Mouse (Mus musculus) T-helper 17 cell (primary cell): ENCODE data around the gene Olfr713.

ENCODE experiments used
- in situ Hi-C, 2 experiments: fragments of 300-600 bp; cut with MboI, MseI; formaldehyde crosslinking; loops; 1 replicate in 1 of 2; 2 replicates in 1 of 2; pipeline ENCODE4 v1.15.1; 2025; ENCODE audit warnings: high pct_unique_total_duplicates in 2 of 2

Gene Olfr713

DNA sequence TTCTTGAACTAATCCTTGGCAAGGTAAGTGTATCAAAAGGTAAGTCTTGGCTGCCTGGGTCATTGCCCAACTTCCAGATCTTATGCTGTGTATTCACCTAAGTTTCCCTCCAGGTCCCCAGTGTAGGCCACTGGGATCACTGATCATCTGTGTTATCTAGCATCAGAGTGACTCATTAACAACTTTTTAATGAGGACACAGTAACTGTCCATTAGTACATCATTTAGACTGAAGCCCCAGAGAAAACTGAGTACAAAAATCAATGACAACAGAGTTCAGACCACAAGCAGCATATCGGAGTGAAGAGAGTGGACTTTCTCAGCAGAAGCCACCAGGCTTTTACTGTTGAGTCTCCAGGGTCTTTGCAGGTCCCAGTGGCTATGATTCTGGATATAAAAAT lies at the start of gene Olfr713:
Olfr713 (plus strand) TSS at position 301 of the 400 bp plus-strand sequence.
- in situ Hi-C loops: no loop called here

GRCm38 (mm10) chr7:106985236-106985635 lies 45.7 kb upstream of the Olfr713 start:
- in situ Hi-C loops: no loop called here

- in situ Hi-C loops: no loop called here
These were observed 30.2 kb upstream of the Olfr713 start for GRCm38 (mm10) chr7:107000798-107001197.

- in situ Hi-C loops: no loop called here
These were observed 26.8 kb upstream of the Olfr713 start for GRCm38 (mm10) chr7:107004169-107004568.

DNA sequence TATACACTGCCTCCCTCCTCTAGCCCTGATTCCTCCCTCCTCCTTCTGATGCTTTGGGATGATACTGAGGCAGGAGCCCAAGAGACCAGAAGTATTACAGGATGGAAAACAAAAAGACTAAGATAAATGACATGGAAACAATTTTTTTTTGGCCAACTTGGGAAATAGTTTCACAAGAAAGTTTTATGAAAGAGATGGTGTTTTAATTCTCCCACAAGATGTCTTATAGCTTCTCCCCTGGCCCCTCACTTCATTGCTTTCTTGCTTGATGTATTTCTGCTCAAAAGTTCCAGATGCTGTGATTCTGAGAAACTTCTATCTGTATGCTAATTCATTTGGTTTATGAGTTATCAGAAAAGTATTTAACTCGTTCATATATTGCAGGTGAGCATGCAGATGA lies 25.0 kb upstream of the Olfr713 start, which contains the start of gene Olfr2:
Olfr2 (minus strand) TSS at position 101 of the 400 bp plus-strand sequence.
- in situ Hi-C loops: no loop called here

DNA sequence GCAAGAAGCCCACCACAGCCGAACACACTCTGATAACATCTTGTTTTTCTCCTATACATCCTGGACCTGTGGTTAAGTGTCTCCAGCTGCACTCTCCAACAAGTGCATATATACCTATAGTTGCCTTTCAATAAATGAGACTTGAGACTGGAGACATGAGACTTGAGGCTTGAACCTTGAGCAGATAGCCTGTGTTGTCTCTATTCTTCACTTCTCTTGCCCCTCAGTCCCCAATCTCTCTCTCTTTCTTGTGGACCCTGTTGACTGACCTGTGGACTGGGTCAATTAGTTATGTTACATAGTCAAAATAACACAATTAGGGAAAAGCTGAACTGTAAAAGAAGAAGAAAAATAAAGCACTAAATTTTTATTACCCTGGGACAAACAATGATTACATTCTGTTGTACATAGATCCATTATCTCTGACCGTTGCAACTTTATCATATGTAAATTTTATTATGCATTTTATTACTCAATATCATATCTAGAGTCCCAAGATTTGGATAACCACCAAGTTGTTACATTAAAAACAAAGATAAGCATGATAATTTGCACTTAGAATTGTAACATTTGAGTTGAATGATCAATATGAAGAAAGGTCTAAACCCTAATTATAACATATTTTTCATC lies 9.1 kb downstream of the Olfr713 start:
- in situ Hi-C loops: no loop called here

DNA sequence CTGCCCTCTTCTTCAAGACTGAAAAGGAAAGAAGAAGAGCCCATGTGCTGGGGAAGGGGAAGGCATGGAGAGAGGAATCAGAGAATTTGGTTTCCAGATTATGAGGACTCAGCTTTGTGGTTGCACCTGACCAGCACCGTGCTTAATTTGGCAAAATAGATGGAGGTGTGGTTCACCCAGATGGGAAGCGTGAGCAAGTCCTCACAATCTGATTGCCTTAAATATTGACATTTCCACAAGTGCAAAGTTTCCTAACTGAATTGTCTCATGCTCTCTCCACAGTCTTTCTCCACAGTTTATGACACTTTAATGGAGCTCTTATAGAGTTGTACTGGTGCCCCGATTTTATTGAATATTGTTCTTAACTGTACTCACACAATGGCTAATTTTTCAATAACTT lies 12.2 kb downstream of the Olfr713 start:
- in situ Hi-C loops: no loop called here

DNA sequence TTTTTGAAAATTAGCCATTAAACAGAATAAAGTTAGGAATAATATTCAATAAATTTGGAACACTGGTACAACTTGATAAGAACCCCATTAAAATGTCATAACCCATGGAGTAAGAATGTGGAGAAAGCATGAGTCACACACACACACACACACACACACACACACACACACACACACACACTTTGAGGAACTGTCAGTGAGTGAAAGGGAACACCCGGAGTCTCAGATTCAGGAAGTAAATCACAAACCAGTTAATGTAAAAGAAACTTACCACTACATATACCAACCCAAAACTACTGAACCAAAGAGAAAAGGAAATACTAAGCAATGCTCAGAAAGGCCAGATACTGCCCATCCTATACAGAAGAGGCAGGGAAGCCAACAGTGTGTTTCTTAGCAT lies 13.4 kb downstream of the Olfr713 start:
- in situ Hi-C loops: no loop called here

- in situ Hi-C loops: no loop called here
These were observed 14.9 kb downstream of the Olfr713 start for GRCm38 (mm10) chr7:107045833-107046232.

DNA sequence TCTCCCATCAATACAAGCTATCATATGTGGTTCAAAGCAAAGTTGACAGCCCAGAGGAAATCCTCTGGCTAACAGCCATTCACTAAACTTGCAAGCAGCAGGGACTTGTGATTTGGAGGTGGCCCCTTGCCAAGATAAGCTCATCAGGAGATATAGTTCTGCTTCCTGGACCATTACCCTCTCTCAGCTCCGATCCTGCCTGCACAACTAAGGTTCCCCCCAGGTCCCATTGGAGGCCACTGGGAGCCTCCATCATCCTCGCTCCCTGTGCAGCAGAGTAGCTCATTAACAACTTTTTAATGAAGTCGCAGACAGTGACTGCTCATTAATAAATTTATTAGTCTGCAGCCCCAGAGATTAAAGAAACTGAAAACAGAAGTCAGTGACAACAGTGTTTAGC lies 16.6 kb downstream of the Olfr713 start:
- in situ Hi-C loops: no loop called here

DNA sequence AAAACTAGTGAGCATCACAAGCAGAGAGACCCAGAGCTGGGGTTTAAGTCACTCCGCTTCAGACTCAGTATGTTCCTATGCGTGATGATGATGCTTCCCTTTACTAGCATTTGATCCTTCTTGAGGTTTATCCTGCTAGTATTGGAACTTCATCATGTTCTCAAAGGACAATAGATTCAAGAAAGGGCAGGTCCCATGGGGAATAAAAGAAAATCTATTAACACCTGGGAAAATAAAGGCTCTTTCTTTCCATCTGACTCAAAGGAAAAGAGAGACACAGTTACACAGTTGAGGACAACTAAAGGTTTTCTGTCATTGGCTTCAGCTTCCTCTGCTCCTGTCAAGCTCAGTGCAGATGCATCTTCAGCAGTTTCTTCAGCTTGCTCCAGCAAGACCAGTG lies 39.7 kb downstream of the Olfr713 start, which contains the start of gene Olfr714:
Olfr714 (plus strand) TSS at position 301 of the 400 bp plus-strand sequence.
- in situ Hi-C loops: no loop called here
